Mouse (Mus musculus): Measurements from ENCODE around the gene Polr1d.

Gene Polr1d

GRCm38 (mm10) chr5:147154806-147155371 is 78.0 kb downstream of the Polr1d start:
- DNase-seq = no peak

- no peak for DNase-seq
Observed at GRCm38 (mm10) chr5:147155449-147156133, 78.7 kb downstream of the Polr1d start.

GRCm38 (mm10) chr5:147156376-147156775 is 79.5 kb downstream of the Polr1d start:
- no peak for DNase-seq

GRCm38 (mm10) chr5:147157441-147157840 is 80.6 kb downstream of the Polr1d start:
- DNase-seq = no peak

GRCm38 (mm10) chr5:147159320-147159719 is 82.5 kb downstream of the Polr1d start:
- no peak for DNase-seq

GRCm38 (mm10) chr5:147159792-147160191 is 82.9 kb downstream of the Polr1d start:
- DNase-seq = no peak

Data from B cell, adult 2 months (primary cell).